Mouse (Mus musculus): ENCODE data around the gene Pank1. TPM values are rescaled to one million over a fixed set of nuclear protein-coding genes. Genes with fewer than 3 reads are reported as not detected.
A peak's percentile ranks its signal among the peaks of the same experiment; 100 is the strongest.

The Pank1 gene
- 7.5 and 8.4 TPM in 2 replicates for polyA plus RNA-seq (2012; rRNA removed)

GRCm38 (mm10) chr19:34878603-34879541 lies at the start of gene Pank1:
Gene Pank1, minus strand, starts transcription at chr19:34879455.
- peak; percentile 55 to 82 for DNase-seq (ENCODE audit: extremely low spot score in 1 of 2, low spot score in 1 of 2)

GRCm38 (mm10) chr19:34922603-34922963 lies 43.3 kb upstream of the Pank1 start:
- no peak for DNase-seq (ENCODE audit: extremely low spot score in 1 of 2, low spot score in 1 of 2)

GRCm38 (mm10) chr19:34921652-34922602 lies 42.7 kb upstream of the Pank1 start, which contains the start of gene Kif20b:
Gene Kif20b, plus strand, starts transcription at chr19:34922361.
- peak; percentile 54 to 91 for DNase-seq (ENCODE audit: extremely low spot score in 1 of 2, low spot score in 1 of 2)

GRCm38 (mm10) chr19:34921253-34921651 lies 42.0 kb upstream of the Pank1 start:
- DNase-seq (ENCODE audit: extremely low spot score in 1 of 2, low spot score in 1 of 2): peak in 1 of 2 experiments; percentile 7

- DNase-seq (ENCODE audit: extremely low spot score in 1 of 2, low spot score in 1 of 2): no peak
These were observed 41.3 kb upstream of the Pank1 start for GRCm38 (mm10) chr19:34920531-34920930.

- DNase-seq (ENCODE audit: extremely low spot score in 1 of 2, low spot score in 1 of 2): no peak
These were observed 40.8 kb upstream of the Pank1 start for GRCm38 (mm10) chr19:34920066-34920465.

- DNase-seq (ENCODE audit: extremely low spot score in 1 of 2, low spot score in 1 of 2): no peak
These were observed 33.1 kb upstream of the Pank1 start for GRCm38 (mm10) chr19:34912366-34912765.

- DNase-seq (ENCODE audit: extremely low spot score in 1 of 2, low spot score in 1 of 2): no peak
These were observed 27.5 kb upstream of the Pank1 start for GRCm38 (mm10) chr19:34906772-34907171.

GRCm38 (mm10) chr19:34905424-34905823 lies 26.2 kb upstream of the Pank1 start:
- DNase-seq (ENCODE audit: extremely low spot score in 1 of 2, low spot score in 1 of 2): no peak

GRCm38 (mm10) chr19:34904032-34904431 lies 24.8 kb upstream of the Pank1 start:
- DNase-seq (ENCODE audit: extremely low spot score in 1 of 2, low spot score in 1 of 2): no peak

GRCm38 (mm10) chr19:34901735-34902134 lies 22.5 kb upstream of the Pank1 start:
- no peak for DNase-seq (ENCODE audit: extremely low spot score in 1 of 2, low spot score in 1 of 2)

- DNase-seq (ENCODE audit: extremely low spot score in 1 of 2, low spot score in 1 of 2): no peak
These were observed 22.0 kb upstream of the Pank1 start for GRCm38 (mm10) chr19:34901266-34901665.

- no peak for DNase-seq (ENCODE audit: extremely low spot score in 1 of 2, low spot score in 1 of 2)
These were observed 19.7 kb upstream of the Pank1 start for GRCm38 (mm10) chr19:34898941-34899340.

- no peak for DNase-seq (ENCODE audit: extremely low spot score in 1 of 2, low spot score in 1 of 2)
These were observed 18.1 kb upstream of the Pank1 start for GRCm38 (mm10) chr19:34897082-34897965.

GRCm38 (mm10) chr19:34895082-34895481 lies 15.8 kb upstream of the Pank1 start:
- no peak for DNase-seq (ENCODE audit: extremely low spot score in 1 of 2, low spot score in 1 of 2)

GRCm38 (mm10) chr19:34891590-34891989 lies 12.3 kb upstream of the Pank1 start:
- no peak for DNase-seq (ENCODE audit: extremely low spot score in 1 of 2, low spot score in 1 of 2)

GRCm38 (mm10) chr19:34890981-34891380 lies 11.7 kb upstream of the Pank1 start:
- no peak for DNase-seq (ENCODE audit: extremely low spot score in 1 of 2, low spot score in 1 of 2)

GRCm38 (mm10) chr19:34886324-34886723 lies 7.1 kb upstream of the Pank1 start:
- DNase-seq (ENCODE audit: extremely low spot score in 1 of 2, low spot score in 1 of 2): no peak

GRCm38 (mm10) chr19:34883526-34884224 lies 4.4 kb upstream of the Pank1 start:
- DNase-seq (ENCODE audit: extremely low spot score in 1 of 2, low spot score in 1 of 2): no peak

Data from frontal cortex, adult 2 months (tissue).